8 mouse cellular contexts compared by ENCODE assay signal in the genomic region with DNA sequence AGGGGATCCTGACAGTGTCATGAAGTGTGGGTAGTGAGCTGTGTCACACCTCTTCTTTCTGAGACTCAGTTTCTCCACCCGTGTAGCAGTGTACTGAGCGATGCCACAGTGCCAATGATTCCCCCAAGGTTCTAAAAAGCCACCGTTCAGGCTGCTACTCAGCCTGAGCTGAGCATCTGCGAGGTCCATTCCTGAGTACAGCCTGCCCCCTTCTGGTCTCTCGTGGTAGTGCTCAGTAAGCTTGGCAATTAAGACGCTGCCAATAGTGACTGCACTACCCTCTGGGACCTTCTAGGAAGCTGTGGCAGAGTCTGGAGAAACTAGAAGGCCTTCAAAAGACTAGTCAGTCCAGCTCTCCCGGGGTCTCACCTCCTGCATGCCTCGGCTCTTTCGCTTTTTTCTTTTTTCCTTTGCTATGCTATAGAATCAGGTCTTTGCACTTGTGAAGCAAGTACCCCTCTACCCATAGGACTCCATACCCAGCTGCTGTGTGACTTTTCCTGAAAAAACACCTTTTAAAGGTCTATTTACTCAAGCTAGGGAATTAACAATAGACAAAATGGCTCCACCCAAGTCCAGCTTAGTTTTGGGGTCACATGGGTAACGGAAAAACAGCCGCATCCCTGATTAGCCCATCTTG. TPM values are rescaled to one million over a fixed set of nuclear protein-coding genes. Genes with fewer than 3 reads are reported as not detected.
DNase-seq lines count a peak whose midpoint lies in the region; ATAC-seq lines count a peak whose summit lies in the region.

No protein-coding gene starts in this region.

- H3K27ac ChIP-seq in embryonic facial prominence, embryonic 10.5 days (replicated peaks) = no peak overlapping the region; the same call in 1 of the 2 replicates
- no peak overlapping the region for H3K27ac ChIP-seq in limb, embryonic 13.5 days

- DNase-seq in CD4-positive, CD25-positive, alpha-beta regulatory T cell, adult 2 months (ENCODE audit: low read depth, low spot score) = peak; percentile 82
- peak; percentile 88 for DNase-seq in embryonic facial prominence, embryonic 10.5 days (ENCODE audit: low spot score)
- DNase-seq in heart, adult 18-20 months = peak; percentile 81 to 96
- DNase-seq in kidney, adult 9 months = peak; percentile 89
- peak; percentile 63 to 82 for DNase-seq in monocyte, adult 2 months (ENCODE audit: low read depth in 1 of 2, low spot score in 2 of 2)
- peak; percentile 48 to 49 for DNase-seq in spleen, postnatal 36 days (ENCODE audit: low spot score in 2 of 2)

- H3K27me3 ChIP-seq in embryonic facial prominence, embryonic 10.5 days (replicated peaks; ENCODE audit: low read depth, poor library complexity, severe bottlenecking) = peaks cover 6% of the 10 kb centered on the region; the same call in 1 of the 2 replicates
- no peaks in the 10 kb centered on the region for H3K27me3 ChIP-seq in limb, embryonic 13.5 days

- H3K4me2 ChIP-seq in limb, embryonic 13.5 days (replicated peaks) = peak overlapping the region; percentile 45

- H3K9ac ChIP-seq in limb, embryonic 13.5 days = no peak overlapping the region

- no peak for ATAC-seq in CD4-positive, CD25-positive, alpha-beta regulatory T cell, adult 4 months
- ATAC-seq in limb, embryonic 13.5 days (ENCODE audit: low FRiP score, low read depth) = peak; percentile 59

- no peaks in the 10 kb centered on the region for H3K36me3 ChIP-seq in embryonic facial prominence, embryonic 10.5 days (replicated peaks)
- H3K36me3 ChIP-seq in limb, embryonic 13.5 days = no peaks in the 10 kb centered on the region

- no peaks in the 10 kb centered on the region for H3K9me3 ChIP-seq in embryonic facial prominence, embryonic 10.5 days
- no peaks in the 10 kb centered on the region for H3K9me3 ChIP-seq in limb, embryonic 13.5 days

- 16% methylated on average over 11 of the region's 11 CpGs for WGBS in embryonic facial prominence, embryonic 10.5 days
- WGBS in limb, embryonic 13.5 days = 16% methylated on average over 11 of the region's 11 CpGs

- H3K4me3 ChIP-seq in embryonic facial prominence, embryonic 10.5 days = no peak overlapping the region
- H3K4me3 ChIP-seq in limb, embryonic 13.5 days = no peak overlapping the region

- peaks cover 21% of the 10 kb centered on the region for H3K4me1 ChIP-seq in embryonic facial prominence, embryonic 10.5 days
- peaks cover 27% of the 10 kb centered on the region for H3K4me1 ChIP-seq in limb, embryonic 13.5 days

RNA-seq across cellular contexts. Expression of a gene that starts 36.4 kb away (rescaled TPM):
- under 1 TPM in 1 of 2 experiments, not detected in 1; 0.28 TPM for polyA plus RNA-seq in CD4-positive, CD25-positive, alpha-beta regulatory T cell, adult 4 months (2017; shearing (Covaris generic))
- 269 and 310 TPM in 2 replicates for polyA plus RNA-seq in embryonic facial prominence, embryonic 10.5 days (2016; fragmentation: Nextera tagmentation; extraction: Ambion mirVana)
- 100 to 1,000 TPM; 264 to 308 TPM for total RNA-seq in heart, adult 18-20 months (2021)
- polyA plus RNA-seq in limb, embryonic 13.5 days (2015; fragmentation: Nextera tagmentation; extraction: Ambion mirVana) = 1,317 and 1,385 TPM in 2 replicates

RNA-seq across cellular contexts. Expression of a gene that starts 50.2 kb away (rescaled TPM):
- not detected for polyA plus RNA-seq in CD4-positive, CD25-positive, alpha-beta regulatory T cell, adult 4 months (2017; shearing (Covaris generic))
- polyA plus RNA-seq in embryonic facial prominence, embryonic 10.5 days (2016; fragmentation: Nextera tagmentation; extraction: Ambion mirVana) = 0.12 and 0.13 TPM in 2 replicates
- total RNA-seq in heart, adult 18-20 months (2021) = under 1 TPM; 0.13 to 0.15 TPM
- 0.33 and 0.41 TPM in 2 replicates for polyA plus RNA-seq in limb, embryonic 13.5 days (2015; fragmentation: Nextera tagmentation; extraction: Ambion mirVana)

Comparison
In these comparisons a context has a peak if more than half of its experiments do, and no peak if none do; other contexts are left out.
1. RNA of a gene that starts 36.4 kb away (polyA plus RNA-seq): 1,317 to 1,385 TPM in limb, embryonic 13.5 days and 269 to 310 TPM in embryonic facial prominence, embryonic 10.5 days; 0.28 TPM in CD4-positive, CD25-positive, alpha-beta regulatory T cell, adult 4 months; every median in the first group is over 100 times any median in the second.
2. Peak in every context shown above with its lines, with median percentiles within 50 percentile points of each other: DNase-seq.